Mouse (Mus musculus): ENCODE measurements at regions not wholly inside any gene's neighbourhood (a gene's known extent, or its start where the extent isn't known, plus 50 kb on each side); places are given as distances from the start of the nearest gene placed in this dataset.
"Not testable (repeated sequence)": the region's sequence is repeated elsewhere in the genome, so short reads cannot be mapped to it uniquely, and the experiment has no call there.

DNA sequence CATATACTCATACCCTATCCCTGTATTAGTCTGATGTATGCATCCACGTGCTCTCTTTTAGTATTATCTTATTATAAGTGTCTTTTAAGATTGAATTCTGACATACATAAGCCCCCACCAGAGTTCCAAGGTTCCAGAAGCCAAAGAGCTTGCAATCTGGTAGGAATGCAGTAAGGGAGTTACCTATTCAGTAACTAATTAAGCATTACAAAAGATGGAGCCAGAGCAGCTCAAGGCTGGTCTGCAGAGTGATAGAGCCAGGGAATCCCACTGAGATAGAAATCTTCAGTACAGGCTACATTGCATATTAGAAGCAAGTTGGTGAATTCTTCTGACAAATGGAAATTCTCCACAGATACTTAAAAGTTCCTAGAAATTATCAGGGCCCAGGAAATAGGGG is 790.7 kb downstream of the Prdm13 start:
- not testable (repeated sequence) for H3K9me3 ChIP-seq (ENCODE audit: control insufficient read depth, low read length)
- 30% methylated on average over 1 of the region's 1 CpGs for WGBS

DNA sequence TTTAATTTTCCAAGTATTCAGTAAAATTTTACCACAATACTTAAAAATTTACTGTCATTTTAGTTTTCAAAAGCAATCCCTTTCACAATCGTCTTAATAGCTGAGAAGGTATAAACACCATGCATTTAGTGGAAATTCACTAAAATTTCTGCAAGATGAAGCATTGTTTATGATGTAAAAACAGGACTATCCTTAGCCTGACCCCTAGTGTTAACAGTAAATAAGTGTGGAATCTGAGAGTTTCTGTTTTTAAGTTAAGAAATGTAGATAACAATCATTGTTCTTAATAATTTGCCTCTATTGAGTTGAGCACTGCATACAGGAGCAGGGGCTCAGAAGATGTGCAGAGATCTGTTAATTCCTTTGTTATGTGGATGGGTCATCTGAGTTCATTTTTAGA is 791.9 kb downstream of the Prdm13 start:
- H3K4me1 ChIP-seq (ENCODE audit: control insufficient read depth, insufficient read depth, low read length): no peaks in the 10 kb centered on the region
- WGBS: 65% methylated on average over 1 of the region's 1 CpGs
- no peaks in the 10 kb centered on the region for H3K9me3 ChIP-seq (ENCODE audit: control insufficient read depth, low read length)

More for the DNA sequence above, 790.7 kb downstream of the Prdm13 start:
- H3K4me1 ChIP-seq (ENCODE audit: control insufficient read depth, insufficient read depth, low read length); H3K4me2 ChIP-seq (ENCODE audit: low read depth, low read length); ATAC-seq (ENCODE audit: low read depth); H3K4me3 ChIP-seq (ENCODE audit: low read depth, low read length); H3K27ac ChIP-seq (ENCODE audit: low read depth, low read length); H3K36me3 ChIP-seq (ENCODE audit: control insufficient read depth, insufficient read depth, low read length); H3K27me3 ChIP-seq (ENCODE audit: control insufficient read depth, insufficient read depth, low read length); H3K9ac ChIP-seq (replicated peaks; ENCODE audit: low read depth, low read length): not testable (repeated sequence)

DNA sequence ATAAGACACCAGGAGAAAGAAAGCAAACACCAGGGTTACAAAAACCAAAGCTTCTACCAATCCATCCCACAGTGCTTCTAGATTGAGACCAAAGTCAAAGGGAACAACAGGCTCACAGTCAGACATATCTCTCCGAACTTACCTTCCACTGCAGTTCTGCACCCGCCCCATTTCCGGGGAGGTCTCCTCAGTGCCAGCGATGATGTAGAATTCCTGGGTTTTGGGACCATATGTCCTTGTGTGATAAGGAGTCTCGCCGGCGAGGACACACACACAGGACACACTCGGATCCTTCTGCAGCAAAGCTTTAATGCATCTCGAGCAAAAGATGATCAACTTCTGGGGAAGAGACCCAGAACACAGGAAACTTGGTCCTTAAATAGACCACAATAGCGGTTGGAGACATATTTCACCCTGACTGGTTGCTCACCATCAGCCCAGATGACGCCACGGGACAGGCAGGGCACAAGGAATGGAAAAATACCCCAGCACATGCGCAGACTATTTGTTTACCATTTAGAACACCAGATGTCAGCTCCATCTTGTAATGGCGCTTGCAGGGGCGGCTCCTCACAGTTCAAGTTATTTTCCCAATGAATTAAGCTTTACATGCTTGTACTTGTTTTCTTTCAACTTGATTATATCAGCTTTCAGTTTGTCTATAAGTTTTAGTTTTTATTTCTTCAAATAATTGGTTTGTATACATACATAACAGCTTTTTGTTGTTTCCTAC is 824.9 kb downstream of the Prdm13 start:
- Histone ChIP-seq H3K27ac (ENCODE audit: low read depth, low read length) (no peak overlapping the region), H3K36me3 (ENCODE audit: control insufficient read depth, insufficient read depth, low read length) (no peaks in the 10 kb centered on the region), H3K4me2 (ENCODE audit: low read depth, low read length) (no peak overlapping the region), H3K4me3 (ENCODE audit: low read depth, low read length) (no peak overlapping the region), H3K9me3 (ENCODE audit: control insufficient read depth, low read length) (no peaks in the 10 kb centered on the region), H3K9ac (replicated peaks; ENCODE audit: low read depth, low read length) (no peak overlapping the region), H3K4me1 (ENCODE audit: control insufficient read depth, insufficient read depth, low read length) (no peaks in the 10 kb centered on the region), H3K27me3 (ENCODE audit: control insufficient read depth, insufficient read depth, low read length) (no peaks in the 10 kb centered on the region)
- 95% methylated on average over 15 of the region's 15 CpGs for WGBS
- ATAC-seq (ENCODE audit: low read depth): no peak

More for the DNA sequence above, 791.9 kb downstream of the Prdm13 start:
- Histone ChIP-seq H3K9ac (replicated peaks; ENCODE audit: low read depth, low read length) (no peak overlapping the region), H3K4me2 (ENCODE audit: low read depth, low read length) (no peak overlapping the region), H3K27ac (ENCODE audit: low read depth, low read length) (no peak overlapping the region), H3K27me3 (ENCODE audit: control insufficient read depth, insufficient read depth, low read length) (no peaks in the 10 kb centered on the region), H3K36me3 (ENCODE audit: control insufficient read depth, insufficient read depth, low read length) (no peaks in the 10 kb centered on the region), H3K4me3 (ENCODE audit: low read depth, low read length) (no peak overlapping the region)
- no peak for ATAC-seq (ENCODE audit: low read depth)

DNA sequence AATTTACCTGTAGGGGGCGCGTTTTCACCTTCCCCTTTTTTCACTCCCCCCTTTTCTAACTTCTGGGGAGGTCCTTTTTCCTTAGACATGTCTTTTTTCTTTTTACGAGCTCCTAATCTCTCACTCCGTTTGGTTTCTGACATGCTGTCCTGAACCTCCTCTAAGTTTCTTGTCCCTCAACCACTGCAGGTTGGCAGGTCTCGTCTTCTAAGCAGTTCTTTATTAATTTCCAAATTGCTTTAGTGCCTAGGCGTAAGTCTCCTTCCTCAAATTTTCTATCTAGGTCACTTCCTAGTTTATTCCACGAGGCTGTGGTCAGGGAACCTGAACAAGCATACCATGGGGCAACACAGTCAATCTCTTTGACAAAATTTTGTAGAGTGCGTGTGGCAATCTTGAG is 825.7 kb downstream of the Prdm13 start:
- H3K4me1 ChIP-seq (ENCODE audit: control insufficient read depth, insufficient read depth, low read length); ATAC-seq (ENCODE audit: low read depth); H3K9ac ChIP-seq (replicated peaks; ENCODE audit: low read depth, low read length); H3K9me3 ChIP-seq (ENCODE audit: control insufficient read depth, low read length); H3K27ac ChIP-seq (ENCODE audit: low read depth, low read length); H3K36me3 ChIP-seq (ENCODE audit: control insufficient read depth, insufficient read depth, low read length); H3K4me2 ChIP-seq (ENCODE audit: low read depth, low read length); H3K4me3 ChIP-seq (ENCODE audit: low read depth, low read length); H3K27me3 ChIP-seq (ENCODE audit: control insufficient read depth, insufficient read depth, low read length): not testable (repeated sequence)
- 86% methylated on average over 8 of the region's 8 CpGs for WGBS

DNA sequence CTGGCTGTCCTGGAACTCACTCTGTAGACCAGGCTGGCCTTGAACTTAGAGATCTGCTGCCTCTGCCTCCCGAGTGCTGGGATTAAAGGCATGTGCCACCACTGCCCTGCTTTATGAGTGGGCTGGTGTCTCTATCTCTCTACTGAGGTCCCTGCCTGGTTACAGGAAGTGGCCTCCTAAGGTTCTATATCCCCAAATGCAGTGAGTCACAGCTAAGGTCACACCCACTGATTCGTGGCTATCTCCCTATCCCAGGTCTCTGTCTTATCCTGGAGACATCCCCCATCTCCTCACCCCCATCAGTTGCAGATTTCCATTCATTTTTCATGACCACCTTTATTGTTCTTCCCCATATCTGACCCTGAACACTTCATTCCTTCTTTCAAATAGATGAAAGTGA is 837.3 kb downstream of the Prdm13 start:
- WGBS: 67% methylated on average over 2 of the region's 2 CpGs
- H3K4me1 ChIP-seq (ENCODE audit: control insufficient read depth, insufficient read depth, low read length): no peaks in the 10 kb centered on the region
- ATAC-seq (ENCODE audit: low read depth): no peak
- H3K36me3 ChIP-seq (ENCODE audit: control insufficient read depth, insufficient read depth, low read length): no peaks in the 10 kb centered on the region
- H3K27ac ChIP-seq (ENCODE audit: low read depth, low read length): no peak overlapping the region
- no peak overlapping the region for H3K4me2 ChIP-seq (ENCODE audit: low read depth, low read length)
- no peak overlapping the region for H3K4me3 ChIP-seq (ENCODE audit: low read depth, low read length)
- no peaks in the 10 kb centered on the region for H3K27me3 ChIP-seq (ENCODE audit: control insufficient read depth, insufficient read depth, low read length)
- no peak overlapping the region for H3K9ac ChIP-seq (replicated peaks; ENCODE audit: low read depth, low read length)
- H3K9me3 ChIP-seq (ENCODE audit: control insufficient read depth, low read length): no peaks in the 10 kb centered on the region

DNA sequence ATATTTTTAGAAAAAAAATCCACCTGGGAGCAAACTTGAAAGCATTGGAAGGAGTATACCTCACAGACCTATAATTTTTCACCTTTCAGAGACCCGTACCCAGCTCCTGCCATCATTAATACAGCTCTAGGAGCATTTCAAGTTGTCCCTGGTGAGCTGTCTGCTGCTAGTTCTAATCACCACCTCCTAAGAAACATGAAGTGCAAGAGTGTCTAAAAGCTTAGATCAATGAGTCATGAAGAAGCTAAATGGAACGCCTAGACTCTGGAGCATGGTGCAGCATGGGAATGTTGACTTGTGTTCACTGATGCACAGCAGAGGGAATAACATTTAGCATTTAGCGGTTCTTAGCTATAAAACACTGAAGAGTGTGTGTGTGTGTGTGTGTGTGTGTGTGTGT is 841.2 kb downstream of the Prdm13 start:
- Histone ChIP-seq H3K27ac (ENCODE audit: low read depth, low read length) (no peak overlapping the region), H3K4me3 (ENCODE audit: low read depth, low read length) (no peak overlapping the region), H3K9me3 (ENCODE audit: control insufficient read depth, low read length) (no peaks in the 10 kb centered on the region), H3K9ac (replicated peaks; ENCODE audit: low read depth, low read length) (no peak overlapping the region), H3K4me2 (ENCODE audit: low read depth, low read length) (no peak overlapping the region), H3K36me3 (ENCODE audit: control insufficient read depth, insufficient read depth, low read length) (no peaks in the 10 kb centered on the region), H3K27me3 (ENCODE audit: control insufficient read depth, insufficient read depth, low read length) (no peaks in the 10 kb centered on the region), H3K4me1 (ENCODE audit: control insufficient read depth, insufficient read depth, low read length) (no peaks in the 10 kb centered on the region)
- ATAC-seq (ENCODE audit: low read depth): peak; percentile 82
- WGBS: 57% methylated on average over 3 of the region's 3 CpGs

Data from neural tube, embryonic 14.5 days (tissue).